In the genomic region with DNA sequence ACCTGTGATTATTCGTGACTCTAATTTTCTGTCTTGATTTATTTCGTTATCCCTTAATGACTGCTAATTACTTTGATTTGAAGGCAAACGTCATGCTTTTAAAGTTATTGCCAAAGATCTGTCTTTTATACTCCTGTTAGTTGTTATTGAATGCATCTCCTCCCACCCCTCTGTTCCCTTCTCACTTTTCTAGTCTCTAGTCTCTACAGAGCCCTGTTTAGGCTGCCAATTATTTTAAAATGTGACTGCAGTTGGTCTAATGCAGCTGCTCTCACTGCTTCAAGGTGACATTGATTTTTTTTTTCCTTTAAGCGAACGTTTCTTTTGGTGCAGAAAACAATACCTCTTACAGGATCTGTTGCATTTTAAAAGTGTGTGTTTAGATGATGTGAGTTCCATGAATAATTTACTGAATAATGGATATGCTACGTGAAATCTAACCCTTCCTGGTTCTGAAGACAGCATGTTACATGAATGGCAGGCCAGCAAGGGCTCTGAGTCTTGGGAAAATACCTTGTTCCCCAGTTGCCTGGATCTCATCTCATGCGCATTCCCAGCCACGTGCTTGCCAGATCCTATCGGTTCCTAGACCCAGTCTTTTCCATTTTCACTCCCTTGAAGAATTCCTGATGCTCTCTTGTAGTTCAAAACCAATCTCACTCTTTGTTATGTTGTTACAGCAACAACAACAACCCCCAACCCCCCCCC, we compare ENCODE assay signal across 10 mouse cellular contexts.
A peak's percentile ranks its signal among the peaks of the same experiment; 100 is the strongest.
DNase-seq lines count a peak whose midpoint lies in the region; ATAC-seq lines count a peak whose summit lies in the region.
"Had no signal": no experiment of that assay in that cellular context is flagged by ENCODE, and none has a peak within 500 bp of the region (broad histone marks: within the 10 kb centered on the region; RNA-seq: fewer than 3 reads in every experiment).

No protein-coding gene starts in this region.

- H3K4me2 ChIP-seq in heart, embryonic 16.5 days (ENCODE audit: low read depth, low read length): peak overlapping the region; percentile 26; the same call in 1 of the 2 replicates
- H3K4me2 ChIP-seq in embryonic facial prominence, embryonic 11.5 days (ENCODE audit: low read depth, low read length): no peak overlapping the region
- H3K4me2 ChIP-seq in hindbrain, embryonic 14.5 days (replicated peaks): peak overlapping the region; percentile 29; the same call in 1 of the 2 replicates
- peak overlapping the region; percentile 32; the same call in 1 of the 2 replicates for H3K4me2 ChIP-seq in midbrain, embryonic 16.5 days (ENCODE audit: low read length)
- H3K4me2 ChIP-seq: heart, embryonic 15.5 days; liver, embryonic 15.5 days had no signal

- DNase-seq in heart, embryonic 10.5 days (ENCODE audit: low spot score): no peak
- peak; percentile 48 for DNase-seq in embryonic facial prominence, embryonic 11.5 days (ENCODE audit: low spot score)
- DNase-seq in hindbrain, embryonic 14.5 days (ENCODE audit: low spot score): no peak
- DNase-seq in urinary bladder, postnatal 4 days (ENCODE audit: low spot score in 2 of 2): no peak
- DNase-seq in thymus, postnatal 0 days (ENCODE audit: low spot score): no peak
- no peak for DNase-seq in cerebellum, adult 18-20 months

- no peaks in the 10 kb centered on the region for H3K9me3 ChIP-seq in heart, embryonic 16.5 days (replicated peaks; ENCODE audit: control insufficient read depth, low read length)
- H3K9me3 ChIP-seq in heart, embryonic 10.5 days: no peaks in the 10 kb centered on the region
- no peaks in the 10 kb centered on the region for H3K9me3 ChIP-seq in embryonic facial prominence, embryonic 11.5 days (replicated peaks; ENCODE audit: control insufficient read depth, low read length)
- no peaks in the 10 kb centered on the region for H3K9me3 ChIP-seq in hindbrain, embryonic 14.5 days (ENCODE audit: control insufficient read depth, low read length)
- no peaks in the 10 kb centered on the region for H3K9me3 ChIP-seq in midbrain, embryonic 16.5 days (replicated peaks; ENCODE audit: control insufficient read depth, low read length, poor library complexity, severe bottlenecking)
- H3K9me3 ChIP-seq: heart, embryonic 15.5 days; liver, embryonic 15.5 days had no signal

- no peak for ATAC-seq in heart, embryonic 16.5 days (replicated peaks; ENCODE audit: extremely low read depth, insufficient read depth, low FRiP score)
- ATAC-seq in embryonic facial prominence, embryonic 11.5 days (replicated peaks; ENCODE audit: insufficient number of reproducible peaks, low FRiP score, low TSS enrichment, low read depth): 0 out of 2 replicates have a peak, but pooled peaks have one; percentile 17
- ATAC-seq in hindbrain, embryonic 14.5 days (ENCODE audit: low FRiP score): 0 out of 2 replicates have a peak, but pooled peaks have one; percentile 17
- peak; percentile 54; the same call in 1 of the 2 replicates for ATAC-seq in midbrain, embryonic 16.5 days

- H3K9ac ChIP-seq in heart, embryonic 16.5 days (ENCODE audit: low read length): no peak overlapping the region
- H3K9ac ChIP-seq in embryonic facial prominence, embryonic 11.5 days (replicated peaks; ENCODE audit: low read length): no peak overlapping the region
- no peak overlapping the region for H3K9ac ChIP-seq in hindbrain, embryonic 14.5 days
- no peak overlapping the region for H3K9ac ChIP-seq in midbrain, embryonic 16.5 days (ENCODE audit: low read depth, low read length)
- H3K9ac ChIP-seq: heart, embryonic 15.5 days; liver, embryonic 15.5 days had no signal

- no peaks in the 10 kb centered on the region; the same call in 1 of the 2 replicates for H3K27me3 ChIP-seq in heart, embryonic 16.5 days (ENCODE audit: control insufficient read depth, insufficient read depth, low read length)
- H3K27me3 ChIP-seq in heart, embryonic 10.5 days (ENCODE audit: insufficient read depth, poor library complexity, severe bottlenecking): 0 out of 2 replicates have a peak, but pooled peaks cover 9% of the 10 kb centered on the region
- H3K27me3 ChIP-seq in embryonic facial prominence, embryonic 11.5 days (ENCODE audit: control insufficient read depth, insufficient read depth, low read length): no peaks in the 10 kb centered on the region
- no peaks in the 10 kb centered on the region for H3K27me3 ChIP-seq in hindbrain, embryonic 14.5 days (ENCODE audit: control insufficient read depth, insufficient read depth, low read length)
- H3K27me3 ChIP-seq in midbrain, embryonic 16.5 days (ENCODE audit: control insufficient read depth, insufficient read depth, low read depth, low read length): no peaks in the 10 kb centered on the region
- H3K27me3 ChIP-seq: liver, embryonic 15.5 days had no signal

- 42% methylated on average over 9 of the region's 9 CpGs for WGBS in heart, embryonic 16.5 days
- WGBS in heart, embryonic 10.5 days: 41% methylated on average over 9 of the region's 9 CpGs
- 37% methylated on average over 9 of the region's 9 CpGs for whole genome bisulfite sequencing in embryonic facial prominence, embryonic 11.5 days
- WGBS in hindbrain, embryonic 14.5 days: 22% methylated on average over 9 of the region's 9 CpGs
- 27% methylated on average over 9 of the region's 9 CpGs for WGBS in midbrain, embryonic 16.5 days

- H3K36me3 ChIP-seq in heart, embryonic 16.5 days (ENCODE audit: control insufficient read depth, insufficient read depth): no peaks in the 10 kb centered on the region
- H3K36me3 ChIP-seq in heart, embryonic 10.5 days: no peaks in the 10 kb centered on the region
- H3K36me3 ChIP-seq in embryonic facial prominence, embryonic 11.5 days (replicated peaks; ENCODE audit: control insufficient read depth, insufficient read depth, low read depth, low read length): no peaks in the 10 kb centered on the region
- no peaks in the 10 kb centered on the region for H3K36me3 ChIP-seq in hindbrain, embryonic 14.5 days (replicated peaks; ENCODE audit: control insufficient read depth, insufficient read depth)
- no peaks in the 10 kb centered on the region for H3K36me3 ChIP-seq in midbrain, embryonic 16.5 days (ENCODE audit: control insufficient read depth, insufficient read depth, low read length)
- H3K36me3 ChIP-seq: heart, embryonic 15.5 days; liver, embryonic 15.5 days had no signal

- peaks cover 3% of the 10 kb centered on the region; the same call in 1 of the 2 replicates for H3K4me1 ChIP-seq in heart, embryonic 16.5 days (ENCODE audit: control insufficient read depth, insufficient read depth, low read length)
- H3K4me1 ChIP-seq in heart, embryonic 10.5 days: peaks cover 21% of the 10 kb centered on the region
- no peaks in the 10 kb centered on the region for H3K4me1 ChIP-seq in embryonic facial prominence, embryonic 11.5 days (ENCODE audit: control insufficient read depth, insufficient read depth, low read length)
- H3K4me1 ChIP-seq in hindbrain, embryonic 14.5 days (replicated peaks; ENCODE audit: control insufficient read depth, insufficient read depth, low read length): peaks cover 32% of the 10 kb centered on the region
- H3K4me1 ChIP-seq in midbrain, embryonic 16.5 days (ENCODE audit: control insufficient read depth, insufficient read depth, low read length): peaks cover 22% of the 10 kb centered on the region
- H3K4me1 ChIP-seq: heart, embryonic 15.5 days; liver, embryonic 15.5 days had no signal

- H3K4me3 ChIP-seq in heart, embryonic 16.5 days (ENCODE audit: low read length): no peak overlapping the region
- H3K4me3 ChIP-seq in heart, embryonic 10.5 days: no peak overlapping the region; the same call in 1 of the 2 replicates
- no peak overlapping the region for H3K4me3 ChIP-seq in embryonic facial prominence, embryonic 11.5 days (ENCODE audit: low read depth, low read length)
- H3K4me3 ChIP-seq in hindbrain, embryonic 14.5 days (replicated peaks; ENCODE audit: low read length): no peak overlapping the region
- H3K4me3 ChIP-seq in midbrain, embryonic 16.5 days (ENCODE audit: low read depth, low read length): no peak overlapping the region
- H3K4me3 ChIP-seq: heart, embryonic 15.5 days; liver, embryonic 15.5 days had no signal

- no peak overlapping the region for H3K27ac ChIP-seq in heart, embryonic 16.5 days (ENCODE audit: low read length)
- H3K27ac ChIP-seq in heart, embryonic 10.5 days: no peak overlapping the region
- no peak overlapping the region for H3K27ac ChIP-seq in embryonic facial prominence, embryonic 11.5 days (replicated peaks; ENCODE audit: low read depth, low read length)
- H3K27ac ChIP-seq in hindbrain, embryonic 14.5 days: peak overlapping the region; percentile 63
- H3K27ac ChIP-seq in midbrain, embryonic 16.5 days (ENCODE audit: low read length): peak overlapping the region; percentile 55; the same call in 1 of the 2 replicates
- H3K27ac ChIP-seq: heart, embryonic 15.5 days; liver, embryonic 15.5 days had no signal

Comparison
In these comparisons a context has a peak if more than half of its experiments do, and no peak if none do; other contexts are left out.
1. H3K27ac ChIP-seq: peak in hindbrain, embryonic 14.5 days (single experiment) and midbrain, embryonic 16.5 days (single experiment); none in heart, embryonic 16.5 days (single experiment), heart, embryonic 10.5 days (single experiment) and embryonic facial prominence, embryonic 11.5 days (single experiment).